Mouse (Mus musculus) E14TG2a.4 (cell line): ENCODE data around the gene Tas2r113.

Experiments
- CTCF ChIP-seq: conservative IDR thresholded peaks from 2 replicates; pipeline ENCODE4 v1.5.1; 2014; ENCODE audit warnings: low read length
- NANOG ChIP-seq: IDR thresholded peaks from 2 replicates; pipeline ENCODE4 v1.6.1; 2014; ENCODE audit warnings: borderline replicate concordance, low read length, mixed read lengths
- POU5F1 ChIP-seq: IDR thresholded peaks from 2 replicates; pipeline ENCODE4 v1.6.1; 2014; ENCODE audit warnings: low read length, borderline replicate concordance

- TF ChIP-seq CTCF: no peak
- no peak for TF ChIP-seq POU5F1
- no peak for TF ChIP-seq NANOG
These were observed 37.7 kb upstream of the Tas2r113 start, which contains the start of gene Tas2r116 for GRCm38 (mm10) chr6:132855138-132855537.
